Mouse (Mus musculus) right cerebral cortex, postnatal 25 days (tissue): ENCODE measurements around the gene Bri3bp.

Experiments used
- DNase-seq: peaks from one replicate; pipeline ENCODE4 v3.0.0; 2022

Gene Bri3bp

GRCm38 (mm10) chr5:125457538-125457937 is 16.2 kb downstream of the Bri3bp start:
- no peak for DNase-seq

DNA sequence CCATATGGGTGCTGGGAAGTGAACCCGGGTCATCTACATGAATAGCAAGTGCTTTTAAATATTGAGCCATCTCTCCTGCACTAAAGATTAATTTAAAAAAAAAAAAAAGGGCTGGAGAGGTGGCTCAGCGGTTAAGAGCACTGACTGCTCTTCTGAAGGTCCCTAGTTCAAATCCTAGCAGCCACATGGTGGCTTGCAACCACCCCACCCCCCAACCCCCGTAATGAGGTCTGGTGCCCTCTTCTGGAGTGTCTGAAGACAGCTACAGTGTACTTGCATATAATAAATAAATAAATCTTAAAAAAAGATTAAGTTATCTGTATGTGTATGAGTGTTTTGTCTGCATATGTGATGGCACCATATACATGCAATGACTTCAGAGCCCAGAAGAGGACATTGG is 19.2 kb downstream of the Bri3bp start:
- DNase-seq = no peak

DNA sequence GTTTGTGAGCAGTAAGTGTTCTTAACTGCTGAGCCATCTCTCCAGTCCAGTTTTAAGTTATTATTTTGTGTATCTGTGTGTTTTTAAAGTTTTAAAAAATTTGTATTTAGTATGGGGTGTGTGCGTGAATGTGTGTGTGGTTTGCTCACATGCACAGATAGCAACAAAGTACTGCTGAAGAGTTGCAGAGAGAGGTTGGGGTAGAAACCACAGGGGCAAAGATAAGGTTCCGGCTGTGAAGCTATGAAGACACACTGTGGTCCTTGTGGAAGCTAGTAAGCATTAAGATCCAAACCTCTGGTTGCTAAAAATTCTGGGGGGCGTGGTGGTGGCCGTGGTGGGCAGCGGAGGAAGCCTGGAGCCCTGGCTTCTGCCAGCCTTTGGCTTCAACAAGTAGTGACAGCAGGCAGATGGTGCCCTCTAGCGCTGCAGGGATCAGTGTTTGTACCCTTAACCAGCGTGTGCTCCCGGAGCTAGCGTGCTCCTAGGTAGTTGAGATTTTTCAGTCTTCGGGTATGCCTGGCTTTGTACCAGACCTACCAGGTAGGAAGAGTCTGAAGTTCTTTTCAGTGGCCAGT is 20.6 kb downstream of the Bri3bp start:
- no peak for DNase-seq

GRCm38 (mm10) chr5:125465192-125465591 is 23.8 kb downstream of the Bri3bp start:
- DNase-seq = no peak

- DNase-seq = peak; percentile 96
These were observed 24.3 kb downstream of the Bri3bp start for GRCm38 (mm10) chr5:125465701-125466106.

DNA sequence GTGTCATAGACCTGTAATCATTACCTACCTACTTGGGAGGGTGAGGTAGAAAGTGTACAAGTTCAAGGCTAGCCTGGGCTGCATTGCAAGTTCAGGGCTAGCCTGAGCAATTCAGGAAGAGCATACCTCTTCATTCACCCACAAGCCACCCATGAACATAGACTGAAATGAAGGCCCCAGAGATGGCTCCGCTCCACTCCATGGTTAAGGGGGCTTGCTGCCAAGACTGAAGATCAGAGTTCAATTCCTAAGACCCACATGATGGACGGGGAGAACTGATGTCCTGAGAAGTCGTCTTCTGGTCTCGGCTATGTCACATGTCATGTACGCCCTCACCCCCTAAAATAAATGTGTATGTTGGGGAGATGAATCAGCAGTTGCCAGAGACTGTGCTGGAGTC is 25.1 kb downstream of the Bri3bp start:
- no peak for DNase-seq

DNA sequence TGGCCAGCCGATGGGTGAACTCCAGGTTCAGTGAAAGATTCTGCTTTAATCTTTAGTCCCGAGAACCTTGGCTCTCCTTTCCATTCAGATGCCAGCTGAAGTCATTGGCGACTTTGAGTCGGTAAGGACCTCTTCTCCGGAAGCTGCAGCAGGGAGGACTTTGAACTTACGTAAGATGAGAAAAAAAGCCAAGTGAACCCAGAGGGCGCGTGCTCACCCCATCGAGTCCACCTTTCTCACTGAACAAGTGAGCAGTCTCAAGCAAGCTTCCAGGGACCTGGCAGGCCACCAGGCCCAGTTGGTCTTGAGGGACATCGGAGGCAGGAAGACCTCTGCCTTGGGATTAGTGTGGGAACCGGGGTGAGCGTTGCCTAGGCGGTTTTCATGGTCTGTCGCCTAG is 25.9 kb downstream of the Bri3bp start:
- no peak for DNase-seq

DNA sequence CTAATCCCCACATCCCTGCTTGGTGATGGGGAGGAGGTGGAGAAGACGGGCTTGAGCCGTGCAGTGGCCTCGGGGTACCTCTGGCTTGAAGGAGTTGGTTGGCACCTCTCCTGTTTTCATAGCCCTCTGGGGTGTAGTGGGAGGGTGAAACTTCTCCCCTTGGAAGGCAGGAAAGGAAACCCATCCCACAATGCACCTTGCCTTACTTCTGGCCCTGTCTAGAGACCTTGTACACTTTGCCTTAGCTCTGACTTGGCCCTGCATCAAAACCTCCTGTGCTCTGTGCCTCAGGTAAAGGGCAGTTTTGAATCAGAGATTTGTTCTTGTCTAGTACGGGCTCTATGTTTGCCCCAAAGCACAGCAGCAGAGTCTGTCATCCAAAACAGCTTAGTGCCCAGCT is 29.3 kb downstream of the Bri3bp start:
- no peak for DNase-seq

- no peak for DNase-seq
These were observed 31.6 kb downstream of the Bri3bp start for GRCm38 (mm10) chr5:125472796-125473475.

DNA sequence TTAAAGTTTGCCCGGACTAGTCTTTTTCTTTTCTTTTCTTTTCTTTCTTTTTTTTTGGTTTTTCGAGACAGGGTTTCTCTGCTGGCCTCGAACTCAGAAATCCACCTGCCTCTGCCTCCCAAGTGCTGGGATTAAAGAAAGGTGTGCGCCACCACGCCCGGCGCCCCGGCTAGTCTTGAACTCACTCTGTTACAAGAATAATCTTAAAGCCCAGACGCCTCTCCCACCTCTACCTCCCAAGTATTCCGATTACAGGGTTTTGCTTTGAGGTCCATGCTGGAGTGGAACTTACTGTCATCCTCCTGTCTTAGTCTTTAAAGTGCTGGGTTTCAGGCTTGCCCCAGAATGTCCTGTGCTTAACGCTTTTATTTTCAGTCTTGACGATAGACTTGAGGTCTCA is 33.7 kb downstream of the Bri3bp start:
- no peak for DNase-seq

GRCm38 (mm10) chr5:125475601-125476285 is 34.4 kb downstream of the Bri3bp start, which contains the start of gene Aacs:
Gene Aacs, plus strand, starts transcription at chr5:125475814.
- DNase-seq = peak; percentile 97

GRCm38 (mm10) chr5:125476286-125476625 is 34.9 kb downstream of the Bri3bp start:
- DNase-seq = peak; percentile 51

- DNase-seq = no peak
These were observed 35.4 kb downstream of the Bri3bp start for GRCm38 (mm10) chr5:125476799-125477198.

- no peak for DNase-seq
These were observed 36.2 kb downstream of the Bri3bp start for GRCm38 (mm10) chr5:125477533-125477932.

- DNase-seq = no peak
These were observed 36.7 kb downstream of the Bri3bp start for GRCm38 (mm10) chr5:125478037-125478436.

DNA sequence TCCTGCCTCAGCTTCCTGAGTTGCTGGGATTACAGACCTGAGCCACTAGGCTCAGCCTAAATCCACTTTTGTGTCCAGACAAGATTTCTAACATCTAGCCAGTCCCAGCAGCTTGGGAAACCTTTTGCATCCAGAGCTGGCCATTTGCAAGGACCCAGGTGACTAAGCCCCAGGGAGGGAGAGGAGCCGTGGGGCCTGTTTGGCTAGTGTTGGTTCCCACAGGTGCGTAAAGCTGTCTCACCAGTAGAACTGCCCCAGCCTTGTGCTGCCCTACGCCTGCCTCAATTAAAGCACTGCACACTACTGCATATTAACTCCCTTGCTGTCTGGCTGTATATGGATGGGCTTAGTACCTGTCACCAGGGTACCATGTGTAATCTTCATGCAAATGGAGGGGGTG is 38.0 kb downstream of the Bri3bp start:
- no peak for DNase-seq

- DNase-seq = no peak
These were observed 39.3 kb downstream of the Bri3bp start for GRCm38 (mm10) chr5:125480434-125481231.

DNA sequence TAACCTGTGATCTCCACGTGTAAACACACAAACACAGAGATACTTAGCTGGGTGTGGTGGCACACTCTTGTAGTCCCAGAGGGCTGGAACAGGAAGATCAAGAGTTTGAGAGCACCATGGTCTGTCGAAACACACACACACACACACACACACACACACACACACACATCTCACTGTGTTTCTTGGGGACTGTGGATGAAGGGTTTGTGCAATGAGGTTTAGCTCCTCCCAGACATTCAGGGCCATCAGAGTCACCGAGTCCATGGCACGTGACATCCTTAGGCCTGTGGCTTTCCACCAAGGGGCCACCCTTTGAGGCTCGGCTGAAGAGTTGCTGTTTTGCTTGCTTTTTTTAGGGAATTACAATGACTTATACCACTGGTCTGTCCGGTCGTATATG is 41.1 kb downstream of the Bri3bp start:
- no peak for DNase-seq

GRCm38 (mm10) chr5:125483712-125484611 is 42.6 kb downstream of the Bri3bp start:
- no peak for DNase-seq

DNA sequence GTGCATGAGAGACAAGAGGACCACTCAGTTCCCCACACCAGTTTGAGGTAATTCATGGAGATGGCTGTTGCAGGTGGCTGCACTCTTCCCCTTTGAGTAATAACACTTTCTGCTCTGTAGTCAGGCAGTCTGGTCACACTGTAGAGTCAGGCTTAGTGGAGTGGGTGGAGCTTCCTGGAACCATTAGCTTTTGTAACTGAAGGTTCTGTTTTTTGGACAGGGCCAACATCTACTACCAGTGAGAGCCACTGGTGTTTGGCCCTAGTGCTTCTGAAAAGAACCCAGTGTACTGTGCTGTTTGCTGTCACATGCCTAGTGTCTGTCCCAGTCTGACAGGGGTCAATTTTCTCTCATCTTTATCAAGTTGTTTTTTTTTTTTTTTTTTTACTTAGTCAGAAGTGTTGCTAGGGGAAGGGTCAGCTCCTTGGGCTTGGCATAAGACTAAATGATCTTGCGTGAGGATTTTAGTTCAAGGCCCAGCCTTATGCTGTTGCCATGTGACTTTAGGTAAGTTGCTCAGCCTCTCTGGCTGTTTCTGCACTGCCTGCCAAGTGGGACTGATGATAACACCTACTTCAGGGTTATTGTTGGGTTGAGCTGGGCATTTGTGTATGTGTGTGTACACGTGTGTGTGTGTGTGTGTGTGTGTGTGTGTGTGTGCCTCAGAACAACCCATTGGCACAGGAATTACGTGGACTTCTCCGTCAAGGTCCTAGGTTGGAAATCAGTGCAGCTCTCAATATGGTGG is 43.8 kb downstream of the Bri3bp start:
- DNase-seq = no peak

- DNase-seq = no peak
These were observed 44.7 kb downstream of the Bri3bp start for GRCm38 (mm10) chr5:125486088-125486487.
